Mouse (Mus musculus): ENCODE results near the gene Fndc8.

Fndc8 gene

GRCm38 (mm10) chr11:82891936-82892335, at the start of gene Fndc8:
Fndc8 (plus strand) TSS chr11:82892124.
- no peak for ATAC-seq (ENCODE audit: insufficient number of reproducible peaks, low FRiP score, low TSS enrichment)

DNA sequence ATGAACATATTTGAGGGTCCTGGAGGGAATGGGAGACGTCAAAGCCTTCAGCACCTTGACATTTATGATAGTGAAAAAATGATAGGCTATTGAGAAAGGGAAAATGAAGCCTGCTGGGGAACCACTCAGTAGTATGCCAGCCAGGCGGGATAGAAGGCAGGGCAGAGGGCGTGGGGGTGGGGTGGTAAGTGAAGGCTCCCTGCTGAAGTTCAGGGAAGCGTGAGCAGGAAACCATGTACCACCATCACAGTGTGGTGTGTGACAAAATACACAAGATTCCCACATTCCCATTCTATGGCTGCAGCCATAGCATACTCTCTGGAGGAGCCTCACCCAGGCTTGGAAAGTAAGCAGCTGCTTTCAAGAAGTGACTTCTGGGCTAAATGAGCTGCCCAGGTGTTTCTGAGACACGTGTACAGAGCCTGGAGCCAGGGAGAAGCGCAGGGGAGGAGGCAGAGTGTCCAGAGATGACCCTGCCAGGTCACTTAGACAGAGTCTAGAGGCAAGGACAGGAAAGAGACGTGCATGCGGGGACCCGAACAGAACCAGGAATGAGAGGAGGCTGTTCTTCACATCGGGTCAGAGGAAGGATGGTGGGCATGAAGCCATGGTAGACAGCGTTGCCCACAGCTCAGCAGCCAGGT, 47.0 kb upstream of the Fndc8 start:
- ATAC-seq (ENCODE audit: insufficient number of reproducible peaks, low FRiP score, low TSS enrichment) = no peak

DNA sequence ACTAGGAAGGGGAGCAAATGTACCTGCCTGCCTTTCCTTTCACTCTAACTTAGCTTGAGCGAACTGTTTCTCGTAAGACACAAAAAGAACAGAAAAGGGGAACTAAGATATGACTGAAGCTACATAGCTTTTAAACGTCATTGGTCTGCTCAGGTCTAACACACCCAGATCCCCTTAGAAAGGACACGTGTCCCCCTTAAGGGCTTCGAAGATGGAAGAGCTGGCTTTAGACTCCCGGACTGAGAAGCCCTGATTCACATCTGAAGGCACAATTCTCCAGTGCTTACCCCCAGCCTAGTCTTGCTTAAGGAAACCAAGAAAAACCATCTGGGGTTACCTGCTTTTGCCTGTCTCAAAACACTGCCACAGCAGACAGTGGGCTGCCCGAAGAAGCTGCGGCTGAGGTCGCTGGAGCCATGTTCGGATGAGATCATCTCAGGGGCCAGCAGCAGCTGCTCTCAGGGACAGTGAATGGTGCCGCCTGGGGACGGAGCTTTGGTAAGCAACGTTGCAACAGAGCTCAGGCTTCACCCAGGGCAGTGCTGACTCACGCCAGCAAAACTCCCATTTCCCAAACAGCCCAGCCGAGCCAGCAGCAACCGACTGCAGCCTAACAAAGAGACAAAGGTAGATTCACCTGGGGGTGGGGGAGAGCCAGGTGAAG, 46.4 kb upstream of the Fndc8 start:
- ATAC-seq (ENCODE audit: insufficient number of reproducible peaks, low FRiP score, low TSS enrichment) = no peak

GRCm38 (mm10) chr11:82846079-82846436, 45.9 kb upstream of the Fndc8 start:
- no peak for ATAC-seq (ENCODE audit: insufficient number of reproducible peaks, low FRiP score, low TSS enrichment)

DNA sequence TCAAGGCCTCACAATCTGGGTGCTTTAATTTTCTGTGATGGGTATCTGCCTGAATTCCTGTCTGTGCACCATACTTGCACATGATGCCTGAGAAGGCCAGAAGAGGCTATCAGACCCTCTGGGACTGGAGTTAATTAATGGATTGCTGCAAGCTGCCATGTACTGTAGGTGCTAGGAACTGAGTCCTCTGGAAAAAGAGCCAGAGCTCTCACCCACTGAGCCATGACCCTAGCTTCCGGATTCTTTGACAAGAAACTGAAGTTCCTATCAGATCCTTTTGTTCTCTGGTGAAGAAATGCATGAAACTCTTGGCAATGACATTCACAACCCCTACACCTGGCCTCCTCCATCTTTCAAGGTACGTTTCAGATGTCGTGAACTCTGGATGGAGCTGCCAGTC, 45.0 kb upstream of the Fndc8 start:
- ATAC-seq (ENCODE audit: insufficient number of reproducible peaks, low FRiP score, low TSS enrichment) = no peak

GRCm38 (mm10) chr11:82847571-82848000, 44.3 kb upstream of the Fndc8 start:
- ATAC-seq (ENCODE audit: insufficient number of reproducible peaks, low FRiP score, low TSS enrichment) = no peak

GRCm38 (mm10) chr11:82850259-82850658, 41.7 kb upstream of the Fndc8 start:
- no peak for ATAC-seq (ENCODE audit: insufficient number of reproducible peaks, low FRiP score, low TSS enrichment)

DNA sequence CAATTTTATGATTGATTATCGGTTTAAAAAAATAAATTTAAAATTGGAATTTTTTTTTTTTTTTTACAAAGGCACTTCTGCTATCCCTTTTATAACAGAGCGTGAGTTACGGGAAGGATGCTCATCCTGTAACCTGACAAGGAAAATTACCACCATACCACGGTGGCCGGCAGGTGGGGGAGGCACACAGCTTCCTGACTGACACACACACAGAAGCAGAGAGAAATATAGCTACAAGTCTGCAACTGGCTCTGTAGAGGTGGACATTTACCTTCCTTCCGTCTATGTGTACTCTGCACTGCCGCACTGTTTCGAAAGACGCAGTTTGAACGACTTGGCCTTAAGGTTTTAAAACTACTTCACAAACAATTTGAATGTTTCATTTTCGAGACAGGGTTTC, 39.8 kb upstream of the Fndc8 start:
- no peak for ATAC-seq (ENCODE audit: insufficient number of reproducible peaks, low FRiP score, low TSS enrichment)

DNA sequence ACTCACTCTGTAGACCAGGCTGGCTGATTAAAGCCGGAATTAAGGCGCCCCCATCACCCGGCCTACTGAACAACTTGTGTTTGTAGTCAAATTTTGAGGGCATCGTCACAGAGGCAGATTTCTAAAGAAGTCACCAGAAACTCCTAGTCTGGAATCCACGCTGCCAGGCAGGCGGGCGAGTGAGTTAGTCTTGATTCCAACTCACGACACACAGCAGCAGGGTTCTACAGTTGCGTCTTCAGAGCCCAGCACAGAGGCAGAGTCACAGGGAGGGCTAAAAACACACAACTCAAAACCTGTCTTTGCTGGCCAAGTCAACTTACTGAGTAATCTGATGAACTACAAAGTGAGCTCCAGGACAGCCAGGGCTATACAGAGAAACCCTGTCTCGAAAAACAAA, 39.4 kb upstream of the Fndc8 start:
- ATAC-seq (ENCODE audit: insufficient number of reproducible peaks, low FRiP score, low TSS enrichment) = no peak

- ATAC-seq (ENCODE audit: insufficient number of reproducible peaks, low FRiP score, low TSS enrichment) = no peak
These were observed 39.0 kb upstream of the Fndc8 start for GRCm38 (mm10) chr11:82852958-82853357.

- ATAC-seq (ENCODE audit: insufficient number of reproducible peaks, low FRiP score, low TSS enrichment) = no peak
These were observed 37.8 kb upstream of the Fndc8 start for GRCm38 (mm10) chr11:82854111-82854510.

- no peak for ATAC-seq (ENCODE audit: insufficient number of reproducible peaks, low FRiP score, low TSS enrichment)
These were observed 36.5 kb upstream of the Fndc8 start for GRCm38 (mm10) chr11:82855327-82855973.

DNA sequence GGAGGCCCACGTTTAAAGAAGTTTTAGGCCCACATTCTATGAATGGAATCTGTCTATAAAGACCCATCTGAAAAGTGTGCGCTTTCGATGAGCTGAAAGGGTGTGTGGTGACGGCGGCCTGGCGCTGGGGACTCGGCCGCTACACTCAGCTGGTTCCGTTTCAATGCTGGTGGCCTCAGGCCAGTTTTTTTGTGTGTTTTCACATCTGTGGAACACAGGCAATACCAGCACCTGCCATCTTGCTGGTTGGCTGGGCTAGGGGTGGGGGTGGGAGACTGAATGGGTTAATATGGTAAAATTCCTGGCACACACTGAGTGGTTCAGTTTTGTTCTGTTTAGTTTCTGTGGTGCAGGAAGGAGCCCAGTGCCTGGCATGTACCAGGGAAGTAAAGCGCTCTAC, 35.9 kb upstream of the Fndc8 start:
- ATAC-seq (ENCODE audit: insufficient number of reproducible peaks, low FRiP score, low TSS enrichment) = no peak

DNA sequence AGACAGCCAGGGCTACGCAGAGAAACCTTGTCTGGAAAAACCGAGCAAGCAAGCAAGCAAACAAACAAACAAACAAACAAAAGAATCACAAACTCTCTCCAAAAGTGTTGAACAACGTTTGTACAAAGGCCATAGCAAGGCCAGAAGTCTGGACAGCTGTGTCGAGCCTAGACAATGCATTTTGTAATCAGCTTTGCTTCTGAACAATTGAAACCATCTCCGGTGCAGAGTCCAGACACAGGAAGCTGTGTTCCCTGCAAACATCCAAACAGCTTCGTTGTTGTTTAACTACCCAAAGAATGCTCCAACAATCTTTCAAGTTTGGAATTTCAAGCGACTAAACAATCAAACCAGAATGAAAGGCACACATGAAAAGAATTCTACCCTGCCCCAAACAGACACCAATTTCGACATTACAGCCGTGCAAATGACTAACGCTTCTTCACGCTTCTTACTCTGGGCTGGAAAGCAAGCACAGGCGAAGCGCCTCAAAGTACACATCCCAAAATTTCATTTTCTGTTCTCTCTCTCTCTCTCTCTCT, 34.5 kb upstream of the Fndc8 start:
- ATAC-seq (ENCODE audit: insufficient number of reproducible peaks, low FRiP score, low TSS enrichment) = no peak

DNA sequence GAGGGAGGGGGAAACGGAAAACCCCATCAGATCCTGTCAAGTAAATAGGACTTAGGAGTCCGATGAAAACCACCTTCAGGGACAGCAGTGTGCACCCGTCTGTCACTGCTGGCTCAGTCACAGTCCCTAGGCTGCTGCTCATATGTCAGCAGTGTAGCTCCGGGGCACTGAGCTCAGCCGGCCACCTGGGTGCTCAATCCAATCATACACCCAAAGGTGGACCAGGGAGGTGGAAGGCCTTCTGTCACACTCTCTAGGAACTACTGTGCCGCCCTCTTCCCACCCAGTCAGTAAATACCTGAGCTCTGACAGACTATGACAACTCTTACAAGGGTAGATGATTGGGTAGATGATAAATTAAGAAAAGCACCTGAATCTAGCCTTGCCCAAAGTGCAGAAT, 31.2 kb upstream of the Fndc8 start:
- no peak for ATAC-seq (ENCODE audit: insufficient number of reproducible peaks, low FRiP score, low TSS enrichment)

DNA sequence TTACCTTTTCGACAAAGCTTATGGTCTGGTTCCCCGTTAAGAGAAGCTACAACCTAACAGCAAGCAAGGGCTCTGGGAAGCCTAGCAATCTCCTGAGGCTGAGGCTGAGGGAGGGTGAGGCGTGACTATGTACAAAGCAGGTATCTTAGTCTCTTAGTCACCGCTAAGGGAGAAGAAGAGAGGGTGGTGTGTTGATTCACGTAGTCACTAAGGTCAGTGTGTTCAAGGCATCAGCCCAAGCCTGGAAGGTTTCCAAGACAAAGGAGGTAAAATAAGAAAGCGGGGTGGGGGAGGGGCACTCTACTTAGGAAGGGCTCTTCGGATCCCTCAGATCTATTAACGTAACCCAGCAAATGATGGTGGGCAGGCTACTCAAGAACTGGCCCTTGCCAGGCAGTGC, 30.4 kb upstream of the Fndc8 start:
- ATAC-seq (ENCODE audit: insufficient number of reproducible peaks, low FRiP score, low TSS enrichment) = no peak

GRCm38 (mm10) chr11:82862638-82863037, 29.3 kb upstream of the Fndc8 start:
- ATAC-seq (ENCODE audit: insufficient number of reproducible peaks, low FRiP score, low TSS enrichment) = no peak

- ATAC-seq (ENCODE audit: insufficient number of reproducible peaks, low FRiP score, low TSS enrichment) = no peak
These were observed 28.9 kb upstream of the Fndc8 start for GRCm38 (mm10) chr11:82863059-82863458.

- ATAC-seq (ENCODE audit: insufficient number of reproducible peaks, low FRiP score, low TSS enrichment) = no peak
These were observed 28.4 kb upstream of the Fndc8 start for GRCm38 (mm10) chr11:82863488-82863931.

- ATAC-seq (ENCODE audit: insufficient number of reproducible peaks, low FRiP score, low TSS enrichment) = no peak
These were observed 26.0 kb upstream of the Fndc8 start for GRCm38 (mm10) chr11:82865957-82866356.

- ATAC-seq (ENCODE audit: insufficient number of reproducible peaks, low FRiP score, low TSS enrichment) = no peak
These were observed 24.9 kb upstream of the Fndc8 start for GRCm38 (mm10) chr11:82866850-82867564.
